Mouse (Mus musculus): ENCODE data around the gene Astn1. TPM values are rescaled to one million over a fixed set of nuclear protein-coding genes. Genes with fewer than 3 reads are reported as not detected.

Gene Astn1
- polyA plus RNA-seq, 2 experiments = 0.03 TPM

DNA sequence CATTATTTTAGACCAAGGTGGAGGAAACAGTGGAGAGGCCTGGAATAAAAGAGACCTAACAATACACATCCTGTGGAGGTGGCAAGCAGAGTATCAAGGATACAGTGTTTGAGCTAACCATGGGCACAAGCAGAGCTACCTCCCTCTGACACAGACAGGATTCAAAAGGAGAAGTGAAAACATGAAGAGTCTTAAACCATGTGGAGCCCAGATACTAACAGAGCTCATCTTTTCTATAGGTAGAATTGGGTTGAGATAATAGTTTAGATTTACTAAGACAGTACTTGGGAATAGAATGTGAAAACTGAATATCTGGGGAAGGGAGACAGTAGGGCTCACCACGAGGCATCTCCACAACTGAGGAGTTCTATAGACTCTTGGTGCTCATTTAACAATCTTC, 84.0 kb downstream of the Astn1 start:
- TF ChIP-seq CTCF (IDR thresholded peaks at IDR 0.05; ENCODE audit: low read depth) = no peak
- no peak for TF ChIP-seq EP300 (IDR thresholded peaks at IDR 0.05; ENCODE audit: low read depth)
- Histone ChIP-seq H3K9me3 (ENCODE audit: control insufficient read depth, low read length) (no peaks in the 10 kb centered on the region), H3K36me3 (replicated peaks; ENCODE audit: control insufficient read depth, insufficient read depth, low read depth) (no peaks in the 10 kb centered on the region), H3K4me3 (ENCODE audit: insufficient read depth in 1 of 2, low read depth in 2 of 2, low read length in 2 of 2) (no peak overlapping the region), H3K27me3 (ENCODE audit: control insufficient read depth, insufficient read depth, low read length) (no peaks in the 10 kb centered on the region), H3K9ac (replicated peaks) (no peak overlapping the region), H3K27ac (no peak overlapping the region), H3K4me1 (replicated peaks; ENCODE audit: control insufficient read depth in 2 of 2, insufficient read depth in 2 of 2, low read length in 1 of 2) (no peaks in the 10 kb centered on the region), H3K4me2 (ENCODE audit: low read depth) (no peak overlapping the region)
- no peak for ATAC-seq (ENCODE audit: insufficient read depth)
- no peak for DNase-seq (ENCODE audit: low read depth in 3 of 3, low spot score in 3 of 3)
- WGBS (ENCODE audit: insufficient replicate concordance) = 52% methylated on average over 1 of the region's 1 CpGs

DNA sequence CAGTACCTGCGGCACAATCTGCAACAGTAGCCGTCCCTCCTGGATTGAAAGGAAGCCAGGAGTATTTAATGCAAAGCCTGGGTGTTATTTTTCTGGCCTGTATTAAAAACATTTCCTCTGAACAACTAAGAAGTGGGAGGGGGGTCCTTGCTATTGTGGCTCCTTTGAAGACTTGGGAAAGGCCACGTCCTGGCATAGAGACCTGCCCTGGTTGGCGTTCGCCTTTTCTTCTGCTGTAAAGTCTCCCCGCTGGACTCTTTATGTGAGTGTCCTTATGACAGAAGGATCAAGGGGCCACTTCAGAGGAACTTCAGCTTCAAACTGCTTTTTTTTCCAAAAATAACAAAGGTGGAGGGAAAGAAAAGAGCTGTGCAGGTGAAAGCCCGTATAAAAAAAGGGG, 85.9 kb downstream of the Astn1 start:
- Histone ChIP-seq H3K4me1 (replicated peaks; ENCODE audit: control insufficient read depth in 2 of 2, insufficient read depth in 2 of 2, low read length in 1 of 2) (no peaks in the 10 kb centered on the region), H3K27ac (no peak overlapping the region), H3K36me3 (replicated peaks; ENCODE audit: control insufficient read depth, insufficient read depth, low read depth) (no peaks in the 10 kb centered on the region), H3K9me3 (ENCODE audit: control insufficient read depth, low read length) (no peaks in the 10 kb centered on the region), H3K4me2 (ENCODE audit: low read depth) (no peak overlapping the region), H3K9ac (replicated peaks) (no peak overlapping the region), H3K4me3 (ENCODE audit: insufficient read depth in 1 of 2, low read depth in 2 of 2, low read length in 2 of 2) (no peak overlapping the region), H3K27me3 (ENCODE audit: control insufficient read depth, insufficient read depth, low read length) (no peaks in the 10 kb centered on the region)
- no peak for DNase-seq (ENCODE audit: low read depth in 3 of 3, low spot score in 3 of 3)
- no peak for TF ChIP-seq EP300 (IDR thresholded peaks at IDR 0.05; ENCODE audit: low read depth)
- TF ChIP-seq CTCF (IDR thresholded peaks at IDR 0.05; ENCODE audit: low read depth) = no peak
- WGBS (ENCODE audit: insufficient replicate concordance) = 74% methylated on average over 7 of the region's 7 CpGs
- no peak for ATAC-seq (ENCODE audit: insufficient read depth)

- Histone ChIP-seq H3K9me3 (ENCODE audit: control insufficient read depth, low read length) (no peaks in the 10 kb centered on the region), H3K27me3 (ENCODE audit: control insufficient read depth, insufficient read depth, low read length) (no peaks in the 10 kb centered on the region), H3K4me1 (replicated peaks; ENCODE audit: control insufficient read depth in 2 of 2, insufficient read depth in 2 of 2, low read length in 1 of 2) (no peaks in the 10 kb centered on the region), H3K9ac (replicated peaks) (no peak overlapping the region), H3K4me3 (ENCODE audit: insufficient read depth in 1 of 2, low read depth in 2 of 2, low read length in 2 of 2) (no peak overlapping the region), H3K36me3 (replicated peaks; ENCODE audit: control insufficient read depth, insufficient read depth, low read depth) (no peaks in the 10 kb centered on the region), H3K27ac (no peak overlapping the region), H3K4me2 (ENCODE audit: low read depth) (no peak overlapping the region)
- ATAC-seq (ENCODE audit: insufficient read depth) (no peak), DNase-seq (ENCODE audit: low read depth in 3 of 3, low spot score in 3 of 3) (no peak)
- TF ChIP-seq CTCF (IDR thresholded peaks at IDR 0.05; ENCODE audit: low read depth) (no peak), EP300 (IDR thresholded peaks at IDR 0.05; ENCODE audit: low read depth) (no peak)
Measured at GRCm38 (mm10) chr1:158452675-158453074, 90.6 kb downstream of the Astn1 start.

DNA sequence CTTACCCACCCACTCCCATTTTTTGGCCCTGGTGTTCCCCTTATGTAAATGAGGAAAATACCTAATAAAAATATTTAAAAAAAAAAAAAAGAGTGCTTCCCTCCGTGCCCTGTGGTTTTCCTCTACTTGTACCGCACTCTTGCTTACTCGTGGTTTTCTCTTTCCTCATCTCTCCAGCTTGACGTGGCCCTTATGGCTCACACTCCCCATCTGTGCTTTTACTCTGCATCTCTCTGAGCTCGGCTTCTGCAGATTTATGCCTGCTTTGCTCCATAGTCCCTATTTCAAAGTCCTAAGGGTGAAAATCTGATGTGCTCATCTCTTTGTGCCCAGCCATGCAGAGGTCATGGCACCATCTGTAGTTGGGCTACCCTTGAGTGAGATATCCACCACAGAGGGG, 91.5 kb downstream of the Astn1 start:
- no peak for TF ChIP-seq CTCF (IDR thresholded peaks at IDR 0.05; ENCODE audit: low read depth)
- TF ChIP-seq EP300 (IDR thresholded peaks at IDR 0.05; ENCODE audit: low read depth) = no peak
- Histone ChIP-seq H3K9ac (replicated peaks) (no peak overlapping the region), H3K4me2 (ENCODE audit: low read depth) (no peak overlapping the region), H3K27ac (no peak overlapping the region), H3K9me3 (ENCODE audit: control insufficient read depth, low read length) (no peaks in the 10 kb centered on the region), H3K36me3 (replicated peaks; ENCODE audit: control insufficient read depth, insufficient read depth, low read depth) (no peaks in the 10 kb centered on the region), H3K27me3 (ENCODE audit: control insufficient read depth, insufficient read depth, low read length) (no peaks in the 10 kb centered on the region), H3K4me1 (replicated peaks; ENCODE audit: control insufficient read depth in 2 of 2, insufficient read depth in 2 of 2, low read length in 1 of 2) (no peaks in the 10 kb centered on the region), H3K4me3 (ENCODE audit: insufficient read depth in 1 of 2, low read depth in 2 of 2, low read length in 2 of 2) (no peak overlapping the region)
- DNase-seq (ENCODE audit: low read depth in 3 of 3, low spot score in 3 of 3) (no peak), ATAC-seq (ENCODE audit: insufficient read depth) (no peak)
- WGBS (ENCODE audit: insufficient replicate concordance) = 25% methylated on average over 5 of the region's 5 CpGs

DNA sequence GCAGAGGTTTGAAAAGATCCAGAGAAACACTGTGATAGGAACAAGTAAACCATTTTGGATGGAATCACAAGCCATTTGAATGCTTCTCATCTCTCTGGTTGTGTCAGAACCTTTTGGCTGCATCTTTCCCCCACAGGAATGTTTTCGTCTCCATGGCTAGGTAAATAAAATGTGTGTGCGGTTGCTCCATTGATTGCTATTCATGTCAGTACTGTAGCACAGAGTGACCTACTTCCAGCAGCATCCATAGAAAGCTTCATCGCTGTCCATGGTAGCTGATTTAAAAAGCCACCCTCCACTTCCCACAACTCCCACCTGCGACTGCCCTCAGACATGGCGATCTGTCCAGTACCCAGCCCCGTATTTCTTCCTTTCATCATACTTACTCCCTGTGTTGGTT, 101.9 kb downstream of the Astn1 start:
- Histone ChIP-seq H3K36me3 (replicated peaks; ENCODE audit: control insufficient read depth, insufficient read depth, low read depth) (no peaks in the 10 kb centered on the region), H3K9me3 (ENCODE audit: control insufficient read depth, low read length) (no peaks in the 10 kb centered on the region), H3K9ac (replicated peaks) (no peak overlapping the region), H3K27ac (no peak overlapping the region), H3K27me3 (ENCODE audit: control insufficient read depth, insufficient read depth, low read length) (no peaks in the 10 kb centered on the region), H3K4me3 (ENCODE audit: insufficient read depth in 1 of 2, low read depth in 2 of 2, low read length in 2 of 2) (no peak overlapping the region), H3K4me1 (replicated peaks; ENCODE audit: control insufficient read depth in 2 of 2, insufficient read depth in 2 of 2, low read length in 1 of 2) (no peaks in the 10 kb centered on the region), H3K4me2 (ENCODE audit: low read depth) (no peak overlapping the region)
- WGBS (ENCODE audit: insufficient replicate concordance) = 59% methylated on average over 6 of the region's 6 CpGs
- TF ChIP-seq CTCF (IDR thresholded peaks at IDR 0.05; ENCODE audit: low read depth) (no peak), EP300 (IDR thresholded peaks at IDR 0.05; ENCODE audit: low read depth) (no peak)
- ATAC-seq (ENCODE audit: insufficient read depth) = no peak
- DNase-seq (ENCODE audit: low read depth in 3 of 3, low spot score in 3 of 3) = no peak

GRCm38 (mm10) chr1:158465286-158465685, 103.2 kb downstream of the Astn1 start:
- H3K27me3 ChIP-seq (ENCODE audit: control insufficient read depth, insufficient read depth, low read length) = no peaks in the 10 kb centered on the region
- 52% methylated on average over 6 of the region's 6 CpGs for WGBS (ENCODE audit: insufficient replicate concordance)
- no peak overlapping the region for H3K4me3 ChIP-seq (ENCODE audit: insufficient read depth in 1 of 2, low read depth in 2 of 2, low read length in 2 of 2)
- H3K4me2 ChIP-seq (ENCODE audit: low read depth) = no peak overlapping the region
- TF ChIP-seq CTCF (IDR thresholded peaks at IDR 0.05; ENCODE audit: low read depth) (no peak), EP300 (IDR thresholded peaks at IDR 0.05; ENCODE audit: low read depth) (no peak)
- H3K4me1 ChIP-seq (replicated peaks; ENCODE audit: control insufficient read depth in 2 of 2, insufficient read depth in 2 of 2, low read length in 1 of 2) = no peaks in the 10 kb centered on the region
- DNase-seq (ENCODE audit: low read depth in 3 of 3, low spot score in 3 of 3) (no peak), ATAC-seq (ENCODE audit: insufficient read depth) (no peak)
- H3K9me3 ChIP-seq (ENCODE audit: control insufficient read depth, low read length) = no peaks in the 10 kb centered on the region
- no peak overlapping the region for H3K9ac ChIP-seq (replicated peaks)
- no peak overlapping the region for H3K27ac ChIP-seq
- no peaks in the 10 kb centered on the region for H3K36me3 ChIP-seq (replicated peaks; ENCODE audit: control insufficient read depth, insufficient read depth, low read depth)
